Mouse (Mus musculus) stomach, embryonic 15.5 days (tissue): ENCODE data around the gene Pgs1. TPM values are rescaled to one million over a fixed set of nuclear protein-coding genes. Genes with fewer than 3 reads are reported as not detected.

Source experiments
- ATAC-seq: fragments of 200-750 bp; cut with Nextera tagmentation; 2 replicates; pipeline ENCODE4 v1.8.0; 2017; ENCODE audit warnings: low read depth, moderate number of reproducible peaks, moderate TSS enrichment; ENCODE audit not compliant: insufficient read depth, low FRiP score
- H3K27ac ChIP-seq: fragments of 300-500 bp; sonication (generic); 2 replicates; pipeline ENCODE4 v1.5.1; 2015; ENCODE audit warnings: mild to moderate bottlenecking, inconsistent platforms
- H3K27me3 ChIP-seq: fragments of 300-500 bp; sonication (generic); replicated peaks from 2 replicates; pipeline ENCODE4 v1.6.1; 2015; ENCODE audit warnings: inconsistent platforms
- H3K36me3 ChIP-seq: fragments of 300-500 bp; sonication (generic); 2 replicates; pipeline ENCODE4 v1.6.1; 2015; ENCODE audit warnings: inconsistent platforms
- H3K4me1 ChIP-seq: fragments of 300-500 bp; sonication (generic); 2 replicates; pipeline ENCODE4 v1.6.1; 2015; ENCODE audit warnings: inconsistent platforms
- H3K4me2 ChIP-seq: fragments of 300-500 bp; sonication (generic); 2 replicates; pipeline ENCODE4 v1.6.1; 2015; ENCODE audit warnings: mild to moderate bottlenecking, inconsistent platforms
- H3K4me3 ChIP-seq: fragments of 300-500 bp; sonication (generic); replicated peaks from 2 replicates; pipeline ENCODE4 v1.5.1; 2015; ENCODE audit warnings: inconsistent platforms
- H3K9ac ChIP-seq: fragments of 300-500 bp; sonication (generic); 2 replicates; pipeline ENCODE4 v1.6.1; 2015; ENCODE audit warnings: inconsistent platforms
- H3K9me3 ChIP-seq: fragments of 300-500 bp; sonication (generic); 2 replicates; pipeline ENCODE4 v1.6.1; 2016; ENCODE audit warnings: inconsistent platforms
- WGBS: fragments of 180-500 bp; shearing (Covaris S2); methylation state at CpG from one replicate; pipeline ENCODE4 v1.1.7; 2015; 5-methylcytosine and 5-hydroxymethylcytosine counted together
- polyA plus RNA-seq: library from polyadenylated mRNA; unstranded; fragments of >200 nt; fragmentation: Nextera tagmentation; extraction: Ambion mirVana; gene quantifications from 2 replicates; pipeline ENCODE4 v1.2.1, GENCODE M21; 2015

Pgs1 gene
- polyA plus RNA-seq, 1 experiment from 2014 or later = 34.6 TPM

DNA sequence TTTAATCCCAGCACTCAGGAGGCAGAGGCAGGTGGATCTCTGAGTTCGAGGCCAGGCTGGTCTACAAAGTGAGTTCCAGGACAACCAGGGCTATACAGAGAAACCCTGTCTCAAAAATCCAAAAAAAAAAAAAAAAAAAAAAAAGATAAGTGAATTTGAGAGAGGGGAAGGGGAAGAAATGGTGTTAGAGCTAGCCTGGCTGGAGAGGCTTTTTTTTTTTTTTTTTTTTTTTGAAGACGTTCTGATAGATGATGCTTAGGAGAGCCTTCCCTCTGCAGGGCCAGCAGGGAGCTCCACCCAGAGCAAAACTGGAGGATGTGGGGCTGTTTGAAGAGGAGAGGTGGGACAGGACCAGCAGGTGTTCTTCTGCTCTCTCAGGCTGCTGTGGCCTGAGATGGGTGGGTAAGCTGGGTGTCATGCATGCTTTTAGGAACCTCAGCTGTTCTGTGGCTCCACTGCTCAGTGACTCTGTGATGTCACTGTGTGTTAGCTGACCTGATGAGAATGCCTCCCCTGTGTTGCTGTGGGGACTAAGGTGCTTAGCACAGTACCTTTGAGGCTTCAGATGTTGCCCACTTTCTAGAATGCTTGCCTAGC lies 14.3 kb upstream of the Pgs1 start:
- Histone ChIP-seq H3K36me3 (no peaks in the 10 kb centered on the region), H3K9me3 (no peaks in the 10 kb centered on the region), H3K9ac (no peak overlapping the region), H3K27ac (no peak overlapping the region), H3K4me2 (no peak overlapping the region), H3K27me3 (no peaks in the 10 kb centered on the region), H3K4me1 (peaks cover 37% of the 10 kb centered on the region), H3K4me3 (no peak overlapping the region)
- 66% methylated on average over 2 of the region's 2 CpGs for WGBS
- no peak for ATAC-seq

DNA sequence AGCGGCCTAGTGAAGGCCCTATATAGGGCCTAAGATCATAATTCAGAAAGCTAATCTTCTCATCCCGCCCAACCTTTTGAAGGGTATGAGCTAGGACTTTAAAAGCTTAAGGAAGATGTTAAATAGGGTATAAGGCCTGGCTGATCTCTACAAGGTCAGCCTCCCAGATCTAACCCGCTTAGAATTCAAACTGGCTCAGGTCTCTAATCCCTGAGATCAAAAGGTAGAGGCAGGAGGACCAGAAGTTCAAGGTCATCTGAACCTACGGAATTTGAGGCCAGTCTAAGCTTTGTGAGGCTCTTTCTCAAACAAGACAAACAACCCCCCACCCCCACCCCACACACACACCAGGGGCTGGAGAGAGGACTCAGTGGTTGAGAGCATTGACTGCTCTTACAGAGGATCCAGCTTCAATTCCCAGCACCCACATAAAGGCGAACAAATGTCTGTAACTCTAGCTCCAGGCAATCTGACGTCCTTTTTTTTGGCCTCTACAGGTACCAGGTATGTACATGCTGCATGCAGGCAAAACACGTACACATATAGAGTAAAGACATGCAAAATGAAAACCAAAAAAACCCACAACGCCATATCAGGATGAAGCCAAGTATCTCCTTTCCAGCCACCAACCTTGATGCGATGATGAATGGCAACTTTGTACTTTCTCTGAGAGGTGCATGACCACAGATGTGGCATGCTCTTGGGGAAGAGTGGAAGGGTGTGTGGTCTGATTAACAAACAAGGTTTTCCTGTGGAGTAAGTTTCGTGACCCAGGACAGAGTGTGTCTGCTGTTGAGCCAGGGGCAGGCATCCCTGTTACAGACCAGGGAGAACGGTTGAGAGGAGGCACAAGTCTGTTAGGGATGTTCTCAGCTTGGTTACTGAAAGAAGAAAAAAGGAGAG lies 13.2 kb upstream of the Pgs1 start:
- Histone ChIP-seq H3K9me3 (no peaks in the 10 kb centered on the region), H3K27me3 (no peaks in the 10 kb centered on the region), H3K9ac (no peak overlapping the region), H3K4me3 (no peak overlapping the region), H3K27ac (no peak overlapping the region), H3K36me3 (no peaks in the 10 kb centered on the region), H3K4me1 (peaks cover 26% of the 10 kb centered on the region), H3K4me2 (no peak overlapping the region)
- no peak for ATAC-seq
- WGBS = 74% methylated on average over 11 of the region's 11 CpGs

DNA sequence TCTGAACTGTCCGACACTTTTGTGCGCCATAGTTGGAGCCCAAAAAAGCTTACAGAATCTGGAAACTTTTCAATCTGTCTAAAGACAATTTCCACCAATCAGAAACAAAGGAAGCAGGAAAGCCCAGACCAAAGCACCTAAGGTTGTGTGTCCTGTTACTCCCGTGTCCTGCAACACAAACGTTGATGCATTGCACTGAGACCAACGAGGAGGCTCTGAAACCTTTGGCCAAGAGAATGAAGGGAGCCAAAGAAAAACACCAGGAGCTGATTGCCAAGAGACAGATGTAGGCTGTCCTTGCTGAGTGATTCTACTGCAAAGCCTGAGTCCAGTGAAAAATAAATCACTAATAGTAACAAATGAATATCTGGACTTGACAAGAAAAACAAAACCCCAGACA lies 12.5 kb upstream of the Pgs1 start:
- no peak overlapping the region for H3K9ac ChIP-seq
- no peaks in the 10 kb centered on the region for H3K9me3 ChIP-seq
- WGBS = 43% methylated on average over 5 of the region's 5 CpGs
- peaks cover 26% of the 10 kb centered on the region for H3K4me1 ChIP-seq
- no peaks in the 10 kb centered on the region for H3K27me3 ChIP-seq
- H3K36me3 ChIP-seq = no peaks in the 10 kb centered on the region
- H3K27ac ChIP-seq = no peak overlapping the region
- no peak overlapping the region for H3K4me2 ChIP-seq
- no peak overlapping the region for H3K4me3 ChIP-seq
- ATAC-seq = no peak

DNA sequence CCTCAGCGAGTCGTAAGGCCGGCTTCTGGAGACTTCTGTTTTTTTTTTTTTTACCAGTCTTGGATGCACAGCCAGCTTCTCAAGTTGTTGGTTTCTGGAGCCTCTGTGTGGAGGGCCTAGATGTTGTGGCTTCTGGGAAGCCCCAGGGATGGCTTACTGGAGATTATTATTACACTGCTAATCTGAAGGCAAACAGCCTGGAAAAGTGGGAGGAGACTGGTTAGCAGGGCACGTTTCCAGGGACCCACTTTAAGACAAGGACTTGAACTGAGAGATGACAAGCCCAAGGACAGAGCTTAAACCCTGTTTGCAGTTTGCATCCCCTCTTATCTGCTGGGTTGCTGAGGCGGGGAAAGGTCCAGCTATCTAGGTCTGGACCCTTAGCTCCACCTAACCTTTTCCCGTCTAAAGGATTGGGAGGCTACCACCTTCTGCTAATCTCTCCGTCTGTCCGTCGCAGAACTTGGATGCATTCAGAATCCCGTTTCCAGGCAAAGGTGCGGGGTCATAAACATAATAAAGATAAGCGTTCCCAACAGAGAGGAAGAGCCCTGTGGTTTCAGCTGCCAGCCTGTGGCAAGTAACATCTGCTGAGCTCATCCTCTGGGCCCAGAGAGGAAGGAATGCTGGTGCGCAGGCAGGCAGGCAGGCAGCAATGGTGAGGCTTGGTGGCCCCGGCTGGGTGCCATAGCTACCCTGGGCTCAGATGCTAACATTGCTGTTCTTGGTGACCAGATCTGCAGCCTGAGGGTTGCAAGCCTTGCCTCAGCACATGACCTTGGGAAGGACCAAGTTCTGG lies 11.6 kb upstream of the Pgs1 start:
- Histone ChIP-seq H3K27ac (no peak overlapping the region), H3K4me3 (no peak overlapping the region), H3K4me2 (no peak overlapping the region), H3K9me3 (no peaks in the 10 kb centered on the region), H3K4me1 (peaks cover 26% of the 10 kb centered on the region), H3K27me3 (no peaks in the 10 kb centered on the region), H3K9ac (no peak overlapping the region), H3K36me3 (no peaks in the 10 kb centered on the region)
- ATAC-seq = no peak
- WGBS = 42% methylated on average over 14 of the region's 14 CpGs

DNA sequence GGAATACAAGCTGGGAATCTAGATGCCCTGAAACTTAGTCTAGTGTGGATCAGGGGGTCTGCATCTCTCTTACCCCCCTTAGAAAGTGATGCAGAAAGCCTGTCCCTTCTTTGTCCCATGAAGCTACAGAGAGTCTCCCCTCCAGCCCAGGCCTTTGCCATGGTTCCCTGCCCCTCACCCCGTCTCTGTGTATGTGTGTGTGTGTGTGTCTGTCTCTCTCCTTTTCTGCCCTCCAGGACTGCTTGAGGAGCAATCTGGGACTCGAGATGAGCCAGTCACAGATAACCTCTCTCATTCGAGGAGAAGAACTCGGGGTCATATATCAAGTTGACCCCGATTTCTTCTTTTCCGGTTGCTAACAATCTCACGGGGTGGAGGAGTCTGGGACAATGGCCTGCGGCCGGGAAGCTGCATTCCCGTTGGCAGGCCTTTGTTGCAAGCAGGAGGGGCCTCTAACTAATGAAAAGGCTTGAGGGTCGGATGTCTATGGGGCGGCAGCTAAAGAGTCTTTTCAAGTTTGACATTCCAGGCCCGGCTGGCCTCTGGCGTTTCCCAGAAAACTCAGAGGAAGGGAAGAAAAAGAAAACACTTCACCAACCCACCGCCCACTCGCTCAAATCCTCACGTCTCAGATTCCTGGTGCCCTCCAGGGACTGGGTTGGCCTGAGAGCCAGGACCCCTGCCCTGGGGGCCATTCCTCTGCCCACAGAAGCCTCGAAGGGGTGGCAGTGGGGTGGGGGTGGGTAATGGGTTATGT lies 10.7 kb upstream of the Pgs1 start:
- H3K27me3 ChIP-seq = no peaks in the 10 kb centered on the region
- H3K36me3 ChIP-seq = no peaks in the 10 kb centered on the region
- no peak overlapping the region for H3K4me3 ChIP-seq
- H3K4me1 ChIP-seq = peaks cover 26% of the 10 kb centered on the region
- H3K27ac ChIP-seq = peak overlapping the region; percentile 36; the same call in 1 of the 2 replicates
- no peak overlapping the region for H3K4me2 ChIP-seq
- 24% methylated on average over 18 of the region's 18 CpGs for WGBS
- no peak overlapping the region for H3K9ac ChIP-seq
- no peak for ATAC-seq
- H3K9me3 ChIP-seq = no peaks in the 10 kb centered on the region

DNA sequence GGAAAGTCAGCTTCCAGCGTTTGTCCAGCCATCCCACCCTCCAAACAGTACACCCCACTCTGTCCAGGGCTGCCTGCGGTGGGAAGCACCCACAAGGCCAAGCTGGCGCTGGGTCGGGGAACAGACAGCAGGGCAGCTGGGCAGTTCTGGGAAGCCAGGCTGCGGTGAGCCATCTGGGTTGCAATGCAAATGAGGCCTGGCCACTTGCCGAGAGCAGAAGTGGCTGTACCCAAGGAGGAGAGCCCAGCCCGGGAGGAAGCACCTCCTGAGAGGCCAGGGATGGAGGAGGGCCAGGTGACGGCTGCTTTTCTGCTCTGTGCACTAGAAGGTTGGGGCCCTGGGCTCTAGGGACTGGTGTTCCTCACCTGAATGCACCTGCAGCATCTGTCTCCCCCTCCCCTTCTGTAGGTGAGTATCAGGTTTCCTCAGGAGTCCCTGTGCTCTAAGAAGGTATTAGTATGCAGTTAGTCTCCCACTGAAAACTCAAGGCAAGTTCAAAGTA lies 10.0 kb upstream of the Pgs1 start:
- Histone ChIP-seq H3K4me1 (peaks cover 26% of the 10 kb centered on the region), H3K4me2 (no peak overlapping the region), H3K9me3 (no peaks in the 10 kb centered on the region), H3K36me3 (no peaks in the 10 kb centered on the region), H3K27ac (0 out of 2 replicates have a peak overlapping the region, but pooled peaks have one; percentile 36), H3K27me3 (no peaks in the 10 kb centered on the region), H3K9ac (no peak overlapping the region), H3K4me3 (no peak overlapping the region)
- 26% methylated on average over 8 of the region's 8 CpGs for WGBS
- ATAC-seq = peak; percentile 25; the same call in 1 of the 2 replicates

DNA sequence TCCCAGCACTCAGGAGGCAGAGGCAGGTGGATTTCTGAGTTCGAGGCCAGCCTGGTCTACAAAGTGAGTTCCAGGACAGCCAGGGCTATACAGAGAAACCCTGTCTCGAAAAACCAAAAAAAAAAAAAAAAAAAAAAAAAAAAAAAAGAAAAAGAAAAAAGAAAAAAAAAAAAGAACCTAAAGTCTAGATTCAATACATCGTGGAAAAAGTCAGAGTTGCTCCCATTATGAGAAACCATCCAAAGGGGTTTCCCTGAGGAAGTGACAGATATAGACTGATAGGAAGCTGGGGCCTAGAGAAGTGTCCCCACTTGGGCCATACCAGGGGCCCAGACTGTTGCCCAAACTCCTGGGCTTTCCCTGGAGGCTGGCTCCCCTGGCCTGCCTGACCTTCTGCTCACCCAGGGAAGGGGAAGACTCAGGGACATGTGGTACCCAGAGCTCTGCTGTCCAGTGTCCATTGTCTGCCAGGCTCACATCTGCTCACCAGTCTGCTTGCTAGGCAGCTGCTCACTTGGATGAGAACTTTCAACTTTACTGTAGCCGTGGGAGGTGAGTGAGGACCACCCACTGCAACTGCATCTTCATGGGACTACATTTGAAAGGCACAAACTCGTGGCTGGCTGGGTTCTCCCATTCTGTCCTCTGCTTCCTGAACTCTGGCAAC lies 8.3 kb upstream of the Pgs1 start:
- no peak overlapping the region for H3K27ac ChIP-seq
- H3K27me3 ChIP-seq = no peaks in the 10 kb centered on the region
- H3K4me2 ChIP-seq = no peak overlapping the region
- H3K9ac ChIP-seq = no peak overlapping the region
- no peak overlapping the region for H3K4me3 ChIP-seq
- WGBS = 67% methylated on average over 4 of the region's 5 CpGs
- no peaks in the 10 kb centered on the region for H3K9me3 ChIP-seq
- ATAC-seq = no peak
- peaks cover 26% of the 10 kb centered on the region for H3K4me1 ChIP-seq
- no peaks in the 10 kb centered on the region for H3K36me3 ChIP-seq

DNA sequence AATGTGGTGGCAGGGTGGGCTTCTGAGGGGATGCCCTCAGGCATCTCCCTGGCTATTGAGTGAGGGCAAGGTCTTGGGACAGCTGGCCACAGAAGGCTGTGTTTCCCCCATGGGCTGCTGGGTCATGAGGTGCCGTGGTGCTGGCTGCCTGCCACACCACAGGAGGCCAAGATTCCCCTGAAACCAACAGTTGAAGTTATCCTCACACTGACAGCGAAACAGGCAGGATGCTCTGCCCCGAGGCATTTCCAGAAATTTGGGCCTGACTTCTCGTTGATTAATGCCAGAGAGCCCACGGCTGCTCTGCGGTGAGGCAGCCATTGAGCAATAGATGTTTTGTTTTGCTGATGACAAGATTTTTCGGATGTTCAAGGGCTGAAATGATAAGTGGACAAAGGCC lies 6.7 kb upstream of the Pgs1 start:
- Histone ChIP-seq H3K9ac (no peak overlapping the region), H3K27me3 (no peaks in the 10 kb centered on the region), H3K4me3 (no peak overlapping the region), H3K4me1 (peaks cover 20% of the 10 kb centered on the region), H3K4me2 (no peak overlapping the region), H3K36me3 (no peaks in the 10 kb centered on the region), H3K9me3 (no peaks in the 10 kb centered on the region), H3K27ac (no peak overlapping the region)
- no peak for ATAC-seq
- WGBS = 64% methylated on average over 7 of the region's 7 CpGs

DNA sequence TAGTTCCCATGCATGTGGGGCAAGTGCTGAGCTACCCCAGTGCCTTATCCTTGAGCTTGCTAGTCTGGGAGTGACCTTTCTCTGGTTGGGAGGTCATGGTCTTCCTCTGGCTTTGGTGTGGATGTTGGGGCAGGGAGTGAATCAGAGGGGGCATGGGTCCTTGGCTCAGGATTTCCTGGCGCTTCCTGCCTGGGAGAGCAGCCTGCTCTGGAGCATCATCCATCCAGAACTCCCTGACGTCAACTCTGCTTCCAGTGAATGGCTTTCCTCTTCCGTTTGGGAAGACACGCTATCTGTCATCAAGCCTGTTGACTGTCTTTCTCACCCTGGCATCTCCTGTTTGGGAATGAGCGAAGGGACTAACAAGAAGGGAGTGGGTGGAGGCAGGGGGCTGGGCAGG lies 3.7 kb upstream of the Pgs1 start:
- Histone ChIP-seq H3K4me2 (no peak overlapping the region), H3K27ac (no peak overlapping the region)
- ATAC-seq = no peak

DNA sequence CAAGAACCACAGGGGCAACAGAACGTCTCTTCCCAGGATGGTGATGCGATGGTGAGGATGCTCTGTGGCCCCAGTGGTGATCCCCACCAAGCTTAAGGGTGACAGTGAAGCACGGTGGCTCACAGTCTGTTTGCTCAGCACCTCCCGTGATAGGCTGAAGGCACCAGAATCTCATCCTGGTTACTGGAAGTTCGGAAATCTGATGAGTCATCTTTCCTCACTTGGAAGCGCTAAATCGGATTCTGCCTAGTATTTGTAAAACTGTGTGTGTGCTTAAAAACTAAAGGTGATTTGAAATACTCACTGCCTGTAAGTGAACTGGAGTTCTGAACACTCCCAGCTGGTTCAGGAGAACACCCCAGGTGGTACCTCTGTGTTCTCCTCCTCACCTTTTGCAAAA lies 2.3 kb upstream of the Pgs1 start:
- no peak for ATAC-seq
- no peak overlapping the region for H3K9ac ChIP-seq
- 62% methylated on average over 7 of the region's 7 CpGs for WGBS

More for the DNA sequence above, 3.7 kb upstream of the Pgs1 start:
- WGBS = 58% methylated on average over 5 of the region's 5 CpGs
- Histone ChIP-seq H3K36me3 (no peaks in the 10 kb centered on the region), H3K9me3 (no peaks in the 10 kb centered on the region), H3K9ac (no peak overlapping the region), H3K4me1 (peaks cover 4% of the 10 kb centered on the region), H3K4me3 (no peak overlapping the region), H3K27me3 (no peaks in the 10 kb centered on the region)

DNA sequence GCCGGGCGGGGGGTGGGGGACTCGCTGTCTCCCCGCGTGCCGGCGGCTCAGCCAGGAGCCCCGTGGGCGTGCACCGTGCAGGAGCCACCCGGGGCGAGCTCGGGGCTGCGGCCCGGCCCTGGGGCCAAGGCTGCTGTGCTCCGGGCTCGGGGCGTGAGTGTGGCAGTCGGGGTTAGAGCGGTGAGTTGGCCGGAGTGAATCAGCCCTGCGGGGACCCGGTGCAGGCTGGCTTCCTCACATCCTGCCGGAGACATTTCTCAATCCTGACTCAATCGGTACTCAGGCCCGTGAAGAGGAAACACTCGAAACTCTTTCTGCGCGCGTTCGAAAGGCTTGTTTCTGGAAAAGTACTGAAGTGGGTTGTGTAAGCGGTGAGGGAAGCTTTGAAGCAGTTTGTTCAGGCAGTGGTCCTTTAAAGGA lies 950 bp downstream of the Pgs1 start:
- no peaks in the 10 kb centered on the region for H3K36me3 ChIP-seq
- H3K4me2 ChIP-seq = peak overlapping the region; percentile 85
- peaks cover 36% of the 10 kb centered on the region for H3K4me1 ChIP-seq
- H3K27me3 ChIP-seq = no peaks in the 10 kb centered on the region
- H3K4me3 ChIP-seq = peak overlapping the region; percentile 98
- H3K9me3 ChIP-seq = no peaks in the 10 kb centered on the region
- H3K27ac ChIP-seq = peak overlapping the region; percentile 68
- peak overlapping the region; percentile 85 for H3K9ac ChIP-seq
- under 1% methylated on average over 32 of the region's 32 CpGs for WGBS
- ATAC-seq = peak; percentile 61

More for the DNA sequence above, 2.3 kb upstream of the Pgs1 start:
- Histone ChIP-seq H3K4me1 (peaks cover 16% of the 10 kb centered on the region), H3K27ac (no peak overlapping the region), H3K36me3 (no peaks in the 10 kb centered on the region), H3K4me3 (no peak overlapping the region), H3K27me3 (no peaks in the 10 kb centered on the region), H3K9me3 (no peaks in the 10 kb centered on the region), H3K4me2 (no peak overlapping the region)
